Mouse (Mus musculus): ENCODE results near the gene Cd79b. TPM values are rescaled to one million over a fixed set of nuclear protein-coding genes. Genes with fewer than 3 reads are reported as not detected.

Cd79b gene
- total and polyA plus RNA-seq, 3 experiments, result 527 to 741 (median 689) TPM

GRCm38 (mm10) chr11:106276454-106276853 is 38.1 kb downstream of the Cd79b start, which contains the start of gene Tcam1 (continued):
- TF ChIP-seq UBTF (IDR thresholded peaks at IDR 0.05; ENCODE audit: low read depth, low read length), result no peak
- peak; percentile 40; the same call in 1 of the 2 replicates for TF ChIP-seq SMC3 (IDR thresholded peaks at IDR 0.05; ENCODE audit: low read depth, low read length)
- TF ChIP-seq NRF1 (IDR thresholded peaks at IDR 0.05; ENCODE audit: low read depth, low read length), result peak; percentile 82
- TF ChIP-seq RAD21 (IDR thresholded peaks at IDR 0.05; ENCODE audit: low read depth, low read length), result peak; percentile 69
- peak; percentile 63 for TF ChIP-seq POLR2A (IDR thresholded peaks at IDR 0.05; ENCODE audit: low read depth, low read length)
- TF ChIP-seq RCOR1 (conservative IDR thresholded peaks at IDR 0.05; ENCODE audit: low read depth, low read length), result no peak; the same call in 1 of the 2 replicates
- TF ChIP-seq MAFK (IDR thresholded peaks at IDR 0.05; ENCODE audit: insufficient replicate concordance, low read length), result no peak
- no peak for TF ChIP-seq ZNF384 (IDR thresholded peaks at IDR 0.05; ENCODE audit: low read depth, low read length)
- no peak for TF ChIP-seq HCFC1 (IDR thresholded peaks at IDR 0.05; ENCODE audit: low read depth, low read length)
- TF ChIP-seq ETS1 (conservative IDR thresholded peaks at IDR 0.05; ENCODE audit: low read depth, low read length), result peak; percentile 64; the same call in 1 of the 2 replicates
- TF ChIP-seq SIN3A (IDR thresholded peaks at IDR 0.05; ENCODE audit: low read length), result peak; percentile 76
- peak; percentile 8 to 95; a peak in 2 of 4 replicates for TF ChIP-seq CTCF (conservative IDR thresholded peaks at IDR 0.05 in 1 of 2, IDR thresholded peaks at IDR 0.05 in 1 of 2; ENCODE audit: low read depth in 2 of 2, low read length in 2 of 2)
- peak; percentile 99 for TF ChIP-seq CHD2 (IDR thresholded peaks at IDR 0.05; ENCODE audit: low read length)
- peak; percentile 92 for TF ChIP-seq MXI1 (IDR thresholded peaks at IDR 0.05; ENCODE audit: low read depth, low read length)
- TF ChIP-seq IRF4 (IDR thresholded peaks at IDR 0.05; ENCODE audit: low read depth, low read length), result peak; percentile 69; the same call in 1 of the 2 replicates
- peak; percentile 100 for TF ChIP-seq MYC (IDR thresholded peaks at IDR 0.05; ENCODE audit: low read depth, low read length)
- TF ChIP-seq E2F4 (IDR thresholded peaks at IDR 0.05; ENCODE audit: insufficient replicate concordance, low read depth, low read length), result no peak
- no peak for TF ChIP-seq GABPA (IDR thresholded peaks at IDR 0.05; ENCODE audit: insufficient replicate concordance, low read depth, low read length)
- no peak for TF ChIP-seq CHD1 (IDR thresholded peaks at IDR 0.05; ENCODE audit: low read depth, low read length)

- dilution Hi-C loops (cut with MboI; ENCODE audit: extremely low pct_ligation_motif_present, extremely low pct_unique_long_range_greater_than_20kb, low sequenced_read_pairs), result no loop called here
- no peak for DNase-seq (ENCODE audit: extremely low read depth)
- Histone ChIP-seq H3K27ac (ENCODE audit: insufficient read depth, low read depth) (no peak overlapping the region), H3K36me3 (replicated peaks in 1 of 2; ENCODE audit: control insufficient read depth in 1 of 2, insufficient read depth in 1 of 2, low read length in 1 of 2) (peaks cover 0 to 6% of the 10 kb centered on the region in 2 experiments), H3K27me3 (replicated peaks) (peaks cover 2% of the 10 kb centered on the region), H3K9ac (ENCODE audit: insufficient read depth, low read depth) (no peak overlapping the region), H3K9me3 (replicated peaks; ENCODE audit: low read length) (no peaks in the 10 kb centered on the region), H3K4me1 (ENCODE audit: control insufficient read depth in 1 of 2, insufficient read depth in 2 of 2) (peaks cover 15 to 35% of the 10 kb centered on the region in 2 experiments), H3K4me2 (ENCODE audit: insufficient read depth, low read depth, poor library complexity, severe bottlenecking) (no peak overlapping the region), H3K79me2 (replicated peaks; ENCODE audit: control insufficient read depth, extremely low read depth, insufficient read depth, poor library complexity, severe bottlenecking) (peaks cover 22% of the 10 kb centered on the region), H3K4me3 (replicated peaks in 1 of 3; ENCODE audit: low read depth in 2 of 3, low read length in 2 of 3, poor library complexity in 1 of 3) (no peak overlapping the region)
- in situ Hi-C loops (cut with MboI; ENCODE audit: low pct_ligation_motif_present, low pct_unique_long_range_greater_than_20kb, low sequenced_read_pairs), result no loop called here
- TF ChIP-seq CHD2 (IDR thresholded peaks at IDR 0.05; ENCODE audit: low read length), result no peak
- no peak for TF ChIP-seq MAFK (IDR thresholded peaks at IDR 0.05; ENCODE audit: insufficient replicate concordance, low read length)
- no peak for TF ChIP-seq SMC3 (IDR thresholded peaks at IDR 0.05; ENCODE audit: low read depth, low read length)
- no peak for TF ChIP-seq USF1 (IDR thresholded peaks at IDR 0.05; ENCODE audit: low read depth, low read length)
- no peak for TF ChIP-seq ZC3H11A (IDR thresholded peaks at IDR 0.05; ENCODE audit: low read depth, low read length)
- TF ChIP-seq RCOR1 (conservative IDR thresholded peaks at IDR 0.05; ENCODE audit: low read depth, low read length), result no peak
- TF ChIP-seq MAX (IDR thresholded peaks at IDR 0.05; ENCODE audit: low read length), result no peak
- no peak for TF ChIP-seq ZNF384 (IDR thresholded peaks at IDR 0.05; ENCODE audit: low read depth, low read length)
- no peak for TF ChIP-seq EP300 (IDR thresholded peaks at IDR 0.05; ENCODE audit: low read length)
Observed at GRCm38 (mm10) chr11:106274971-106275411, 39.6 kb downstream of the Cd79b start.
